Mouse (Mus musculus) lung, postnatal 0 days (tissue): ENCODE results near the gene Tcf3. TPM values are rescaled to one million over a fixed set of nuclear protein-coding genes. Genes with fewer than 3 reads are reported as not detected.
A peak's percentile ranks its signal among the peaks of the same experiment; 100 is the strongest.

Source experiments
- ATAC-seq: fragments of 200-750 bp; cut with Nextera tagmentation; 2 replicates; pipeline ENCODE4 v1.8.0; 2017; ENCODE audit warnings: moderate library complexity
- DNase-seq: peaks from one replicate; pipeline ENCODE4 v3.0.0-alpha.2; 2016; ENCODE audit warnings: low spot score
- H3K27ac ChIP-seq: fragments of 300-500 bp; sonication (generic); 2 replicates; pipeline ENCODE4 v1.5.1; 2014; ENCODE audit warnings: antibody characterized with exemption, mild to moderate bottlenecking, low read length, mixed read lengths
- H3K27me3 ChIP-seq: fragments of 300-500 bp; sonication (generic); replicated peaks from 2 replicates; pipeline ENCODE4 v1.6.1; 2014; ENCODE audit warnings: low read length, mixed read lengths; ENCODE audit not compliant: insufficient read depth
- H3K36me3 ChIP-seq: fragments of 300-500 bp; sonication (generic); 2 replicates; pipeline ENCODE4 v1.6.1; 2014; ENCODE audit warnings: low read length, mixed read lengths; ENCODE audit not compliant: insufficient read depth
- H3K4me1 ChIP-seq: fragments of 300-500 bp; sonication (generic); 2 replicates; pipeline ENCODE4 v1.6.1; 2014; ENCODE audit warnings: antibody characterized with exemption, low read depth, low read length, mixed read lengths; ENCODE audit not compliant: insufficient read depth
- H3K4me2 ChIP-seq: fragments of 300-500 bp; sonication (generic); replicated peaks from 2 replicates; pipeline ENCODE4 v1.6.1; 2014; ENCODE audit warnings: low read depth, mild to moderate bottlenecking, low read length, moderate library complexity, mixed read lengths
- H3K4me3 ChIP-seq: fragments of 300-500 bp; sonication (generic); 2 replicates; pipeline ENCODE4 v1.5.1; 2014; ENCODE audit warnings: low read depth, low read length
- H3K9ac ChIP-seq: fragments of 300-500 bp; sonication (generic); replicated peaks from 2 replicates; pipeline ENCODE4 v1.6.1; 2014; ENCODE audit warnings: low read depth, mild to moderate bottlenecking
- H3K9me3 ChIP-seq: fragments of 300-500 bp; sonication (generic); 2 replicates; pipeline ENCODE4 v1.6.1; 2016; ENCODE audit warnings: low read length, mixed read lengths
- CTCF ChIP-seq: IDR thresholded peaks from 2 replicates; pipeline ENCODE4 v1.5.1; 2016; ENCODE audit warnings: antibody characterized with exemption, mild to moderate bottlenecking
- EP300 ChIP-seq: IDR thresholded peaks from 2 replicates; pipeline ENCODE4 v1.6.1; 2016; ENCODE audit warnings: antibody characterized with exemption, mild to moderate bottlenecking, control low read depth
- WGBS: fragments of 180-500 bp; shearing (Covaris S2); extraction: QIAGEN DNeasy Blood & Tissue Kit; methylation state at CpG from one replicate; pipeline ENCODE4 v1.1.7; 2014; 5-methylcytosine and 5-hydroxymethylcytosine counted together
- polyA plus RNA-seq: library from polyadenylated mRNA; unstranded; fragments of >200 nt; fragmentation: Nextera tagmentation; extraction: Ambion mirVana; gene quantifications from 2 replicates; pipeline ENCODE4 v1.2.1, GENCODE M21; 2015

The Tcf3 gene
- polyA plus RNA-seq, 1 experiment from 2014 or later, result 34.7 TPM

DNA sequence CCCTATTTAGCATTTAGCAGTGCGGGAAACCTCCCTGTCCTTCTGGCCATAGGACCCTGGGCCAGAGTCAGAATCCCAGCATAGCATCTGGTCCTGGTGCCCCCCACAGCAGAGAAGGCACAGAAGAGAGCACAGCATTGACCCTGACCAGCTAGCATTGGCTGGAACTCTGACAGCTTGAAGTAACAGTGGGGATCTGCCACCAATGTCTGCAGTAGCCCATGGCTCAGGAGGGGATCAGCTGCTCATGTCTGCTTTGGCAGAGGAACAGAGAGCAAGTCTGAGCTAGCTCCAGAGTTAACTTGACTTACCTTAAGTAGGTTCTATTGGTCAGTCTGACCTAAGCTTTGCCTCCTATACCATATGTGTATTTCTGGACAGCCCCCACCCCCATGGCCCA lies 15.6 kb downstream of the Tcf3 start:
- Histone ChIP-seq H3K4me2 (no peak overlapping the region), H3K9me3 (no peaks in the 10 kb centered on the region), H3K4me1 (no peaks in the 10 kb centered on the region; the same call in 1 of the 2 replicates), H3K4me3 (no peak overlapping the region), H3K27me3 (no peaks in the 10 kb centered on the region), H3K9ac (no peak overlapping the region), H3K36me3 (peaks cover 36% of the 10 kb centered on the region; the same call in 1 of the 2 replicates), H3K27ac (no peak overlapping the region)
- DNase-seq, result no peak
- TF ChIP-seq CTCF (no peak), EP300 (no peak)
- no peak for ATAC-seq
- WGBS, result 87% methylated on average over 1 of the region's 1 CpGs

DNA sequence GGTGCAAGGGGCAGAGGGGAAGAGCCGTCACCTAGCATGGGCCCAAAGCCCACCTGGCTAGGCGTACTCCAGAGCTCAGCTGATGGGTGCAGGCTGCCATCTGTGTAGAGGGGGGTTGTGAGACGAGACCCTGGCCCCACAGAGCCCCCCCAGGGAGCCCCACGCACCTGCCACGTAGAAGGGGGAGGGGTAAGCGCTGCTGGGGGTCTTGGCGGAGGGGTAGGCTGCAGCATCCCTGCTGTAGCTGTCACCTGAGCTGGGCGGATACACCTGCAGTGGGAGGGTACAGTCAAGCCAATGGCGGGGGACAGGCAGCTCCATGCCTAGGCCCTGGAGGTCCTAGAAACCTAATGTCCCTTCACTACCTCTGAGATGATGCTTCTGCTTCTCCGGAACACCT lies 16.1 kb downstream of the Tcf3 start:
- Histone ChIP-seq H3K4me3 (no peak overlapping the region), H3K27ac (no peak overlapping the region), H3K9ac (no peak overlapping the region), H3K36me3 (peaks cover 41% of the 10 kb centered on the region; the same call in 1 of the 2 replicates), H3K4me2 (no peak overlapping the region), H3K4me1 (no peaks in the 10 kb centered on the region; the same call in 1 of the 2 replicates), H3K9me3 (no peaks in the 10 kb centered on the region), H3K27me3 (no peaks in the 10 kb centered on the region)
- TF ChIP-seq CTCF (no peak), EP300 (no peak)
- WGBS, result 90% methylated on average over 10 of the region's 10 CpGs
- no peak for DNase-seq
- ATAC-seq, result no peak

DNA sequence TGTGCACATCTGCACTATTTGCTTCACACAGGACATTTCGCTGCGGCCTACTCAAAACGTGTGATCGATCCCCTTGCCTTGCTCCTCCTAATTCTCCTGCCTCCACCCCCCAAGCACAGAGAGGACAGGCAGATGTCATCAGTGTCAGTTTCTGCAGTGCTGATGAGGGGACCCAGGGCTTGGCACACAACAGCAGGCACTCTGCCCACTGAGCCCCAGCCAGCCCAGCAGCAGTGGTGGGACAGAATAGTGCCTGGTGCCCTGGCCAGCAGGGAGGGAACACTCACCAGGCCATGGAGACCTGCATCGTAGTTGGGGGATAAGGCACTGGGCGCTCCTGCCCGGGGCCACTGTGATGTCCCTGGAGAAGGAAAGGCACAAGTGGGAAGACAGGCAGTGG lies 17.9 kb downstream of the Tcf3 start:
- TF ChIP-seq EP300 (no peak), CTCF (no peak)
- peaks cover 45% of the 10 kb centered on the region for H3K36me3 ChIP-seq
- H3K9ac ChIP-seq, result no peak overlapping the region
- no peaks in the 10 kb centered on the region; the same call in 1 of the 2 replicates for H3K4me1 ChIP-seq
- H3K27me3 ChIP-seq, result no peaks in the 10 kb centered on the region
- H3K9me3 ChIP-seq, result no peaks in the 10 kb centered on the region
- WGBS, result 82% methylated on average over 7 of the region's 7 CpGs
- H3K4me3 ChIP-seq, result no peak overlapping the region
- no peak overlapping the region for H3K4me2 ChIP-seq
- ATAC-seq (no peak), DNase-seq (no peak)
- H3K27ac ChIP-seq, result no peak overlapping the region

DNA sequence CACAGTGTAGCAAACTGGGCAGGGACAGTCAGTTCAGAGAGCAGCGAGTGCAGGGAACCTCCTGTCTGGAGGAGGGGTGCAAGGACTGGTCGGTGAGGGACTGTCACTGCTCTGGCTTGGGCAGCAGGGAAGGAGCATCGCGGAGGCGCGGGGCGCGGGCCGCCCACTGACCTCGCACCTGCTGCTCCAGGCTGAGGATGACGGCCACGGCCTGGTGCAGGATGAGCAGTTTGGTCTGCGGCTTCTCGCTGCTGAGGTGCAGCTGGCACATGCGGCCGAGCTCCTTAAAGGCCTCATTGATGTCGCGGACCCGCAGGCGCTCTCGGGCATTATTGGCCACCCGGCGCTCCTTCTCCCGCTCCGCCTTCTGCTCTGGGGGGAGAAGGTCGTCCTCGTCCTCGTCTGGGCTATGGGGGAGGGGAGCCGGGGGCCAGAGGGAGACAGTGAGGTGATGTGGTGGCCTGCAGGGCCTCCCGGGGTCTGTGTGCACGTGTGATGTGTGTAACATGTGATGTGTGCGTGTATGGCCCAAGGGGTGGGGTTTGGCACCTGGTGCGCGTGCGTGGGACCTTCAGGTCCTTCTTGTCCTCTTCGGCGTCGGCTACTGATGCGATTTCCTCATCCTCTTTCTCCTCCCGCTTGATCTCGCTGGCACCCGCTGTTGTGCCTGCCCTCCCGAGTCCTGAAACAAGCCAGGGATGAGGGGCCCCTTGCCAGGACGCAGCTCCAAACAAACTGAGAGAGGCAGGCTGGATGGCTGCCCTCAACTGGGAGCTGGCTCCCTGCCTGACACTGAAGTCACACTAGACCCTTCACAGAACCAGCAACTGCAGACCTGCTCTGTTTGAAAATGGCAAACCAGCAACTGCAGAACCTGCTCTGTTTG lies 20.5 kb downstream of the Tcf3 start:
- Histone ChIP-seq H3K27me3 (no peaks in the 10 kb centered on the region), H3K4me3 (no peak overlapping the region), H3K36me3 (peaks cover 34% of the 10 kb centered on the region), H3K9ac (no peak overlapping the region), H3K4me1 (no peaks in the 10 kb centered on the region), H3K4me2 (no peak overlapping the region), H3K9me3 (no peaks in the 10 kb centered on the region), H3K27ac (no peak overlapping the region)
- DNase-seq (peak; percentile 65), ATAC-seq (peak; percentile 53)
- TF ChIP-seq CTCF (no peak), EP300 (no peak)
- WGBS, result 77% methylated on average over 44 of the region's 44 CpGs

DNA sequence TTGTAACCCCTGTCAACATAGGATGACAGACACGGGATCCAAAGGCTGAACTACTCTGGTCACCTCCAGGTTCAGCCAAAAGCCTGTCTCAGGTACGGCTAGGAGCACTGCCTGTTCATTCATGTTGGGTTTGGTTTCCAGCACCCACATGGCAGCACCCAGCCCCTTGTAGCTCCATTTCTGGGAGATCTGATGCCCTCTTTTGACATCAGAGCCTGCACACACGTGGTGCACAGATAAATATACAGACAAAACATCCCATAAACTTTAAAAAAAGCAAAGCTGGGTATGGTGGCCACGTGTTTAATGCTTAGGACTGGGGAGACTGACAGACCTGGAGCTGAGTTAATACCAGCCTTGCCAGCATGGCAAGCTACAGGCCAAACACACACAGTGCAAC lies 25.5 kb downstream of the Tcf3 start:
- DNase-seq, result no peak
- Histone ChIP-seq H3K9ac (no peak overlapping the region), H3K4me3 (no peak overlapping the region), H3K36me3 (peaks cover 24% of the 10 kb centered on the region; the same call in 1 of the 2 replicates), H3K4me2 (no peak overlapping the region), H3K9me3 (no peaks in the 10 kb centered on the region), H3K4me1 (peaks cover 14% of the 10 kb centered on the region; the same call in 1 of the 2 replicates), H3K27ac (peak overlapping the region; percentile 93; the same call in 1 of the 2 replicates), H3K27me3 (no peaks in the 10 kb centered on the region)
- 42% methylated on average over 4 of the region's 4 CpGs for WGBS
- no peak for ATAC-seq
- no peak for TF ChIP-seq CTCF

DNA sequence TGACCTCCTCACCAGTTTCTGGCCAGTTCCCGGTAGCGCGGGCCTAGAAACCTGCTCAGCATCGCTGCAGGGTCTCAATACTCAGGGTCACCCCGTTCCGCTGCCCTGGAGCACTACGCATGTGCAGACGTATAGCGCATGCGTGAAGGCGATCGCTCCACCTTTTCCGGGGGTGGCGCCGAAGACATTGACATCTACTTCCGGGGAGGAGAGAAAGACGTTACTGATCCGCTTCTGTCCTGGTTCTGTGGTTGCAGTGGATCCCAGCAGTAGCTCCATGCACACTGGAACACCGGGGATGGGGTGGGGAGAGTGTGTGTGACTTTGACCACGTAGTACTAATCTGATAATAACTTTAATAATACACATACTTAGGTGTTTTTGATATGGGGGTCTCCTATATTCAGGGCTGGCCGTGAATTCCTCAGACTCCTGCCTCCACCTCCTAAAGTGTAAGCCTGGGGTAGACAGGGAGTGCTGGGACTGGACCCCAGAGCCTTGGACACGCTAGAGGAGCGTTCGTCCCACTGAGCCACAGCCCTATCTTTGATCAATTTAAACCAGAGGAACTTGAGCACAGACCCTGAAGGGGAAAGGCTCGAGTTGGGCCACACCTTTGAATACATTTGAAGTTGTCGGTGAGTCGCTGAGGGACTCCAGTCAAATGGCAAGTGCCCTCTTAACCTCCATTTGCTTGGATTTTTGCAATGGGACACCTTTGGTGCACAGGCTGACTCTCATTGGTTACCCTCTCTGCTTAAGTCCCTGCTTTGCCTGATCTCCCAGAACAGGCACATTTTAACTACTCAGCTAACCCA lies 26.6 kb downstream of the Tcf3 start, which contains the start of gene Uqcr11:
Uqcr11 (minus strand) TSS at position 147 of the 818 bp plus-strand sequence.
- TF ChIP-seq CTCF (no peak), EP300 (no peak)
- peaks cover 14% of the 10 kb centered on the region; the same call in 1 of the 2 replicates for H3K4me1 ChIP-seq
- H3K9ac ChIP-seq, result peak within 1 kb of the TSS; percentile 78
- H3K27ac ChIP-seq, result peak within 1 kb of the TSS; percentile 93
- ATAC-seq, result peak; percentile 86
- H3K4me2 ChIP-seq, result peak within 1 kb of the TSS; percentile 92
- H3K9me3 ChIP-seq, result no peaks in the 10 kb centered on the region
- DNase-seq, result peak; percentile 98
- under 1% methylated on average over 27 of the region's 27 CpGs for WGBS
- H3K36me3 ChIP-seq, result peaks cover 21% of the 10 kb centered on the region; the same call in 1 of the 2 replicates
- H3K27me3 ChIP-seq, result no peaks in the 10 kb centered on the region
- peak within 1 kb of the TSS; percentile 74 for H3K4me3 ChIP-seq
